Mouse (Mus musculus) retina, postnatal 1 day (tissue): ENCODE results near the gene Rab23.

Source experiments
- DNase-seq: peaks from one replicate; pipeline ENCODE4 v3.0.0-alpha.2; 2012

Gene Rab23

GRCm38 (mm10) chr1:33719733-33720225, at the start of gene Rab23:
Rab23 (plus strand) TSS chr1:33719887.
- peak; percentile 91 for DNase-seq

- DNase-seq: peak; percentile 88
Measured at GRCm38 (mm10) chr1:33670164-33670616, 49.5 kb upstream of the Rab23 start.

GRCm38 (mm10) chr1:33671441-33671840, 48.2 kb upstream of the Rab23 start:
- no peak for DNase-seq

- DNase-seq: no peak
Measured at GRCm38 (mm10) chr1:33672083-33672482, 47.6 kb upstream of the Rab23 start.

- DNase-seq: peak; percentile 65
Measured at GRCm38 (mm10) chr1:33672514-33672913, 47.2 kb upstream of the Rab23 start.

- DNase-seq: no peak
Measured at GRCm38 (mm10) chr1:33673158-33673960, 46.3 kb upstream of the Rab23 start.

- DNase-seq: no peak
Measured at GRCm38 (mm10) chr1:33680435-33680834, 39.3 kb upstream of the Rab23 start.

- DNase-seq: no peak
Measured at GRCm38 (mm10) chr1:33680890-33681289, 38.8 kb upstream of the Rab23 start.

GRCm38 (mm10) chr1:33684459-33684858, 35.2 kb upstream of the Rab23 start:
- peak; percentile 48 for DNase-seq

GRCm38 (mm10) chr1:33688810-33689209, 30.9 kb upstream of the Rab23 start:
- DNase-seq: no peak

GRCm38 (mm10) chr1:33689446-33690086, 30.1 kb upstream of the Rab23 start:
- no peak for DNase-seq

- DNase-seq: no peak
Measured at GRCm38 (mm10) chr1:33690087-33690448, 29.6 kb upstream of the Rab23 start.

- no peak for DNase-seq
Measured at GRCm38 (mm10) chr1:33693893-33694292, 25.8 kb upstream of the Rab23 start.

- DNase-seq: no peak
Measured at GRCm38 (mm10) chr1:33696016-33696415, 23.7 kb upstream of the Rab23 start.

GRCm38 (mm10) chr1:33701244-33701643, 18.4 kb upstream of the Rab23 start:
- no peak for DNase-seq

GRCm38 (mm10) chr1:33709615-33710014, 10.1 kb upstream of the Rab23 start:
- DNase-seq: no peak

GRCm38 (mm10) chr1:33712026-33712425, 7.7 kb upstream of the Rab23 start:
- DNase-seq: no peak

GRCm38 (mm10) chr1:33714796-33715195, 4.9 kb upstream of the Rab23 start:
- peak; percentile 56 for DNase-seq

GRCm38 (mm10) chr1:33717636-33718035, 2.1 kb upstream of the Rab23 start:
- no peak for DNase-seq

- no peak for DNase-seq
Measured at GRCm38 (mm10) chr1:33720231-33720630, 544 bp downstream of the Rab23 start.

GRCm38 (mm10) chr1:33721020-33721419, 1.3 kb downstream of the Rab23 start:
- no peak for DNase-seq

- DNase-seq: no peak
Measured at GRCm38 (mm10) chr1:33724516-33724915, 4.8 kb downstream of the Rab23 start.

GRCm38 (mm10) chr1:33725086-33725485, 5.4 kb downstream of the Rab23 start:
- no peak for DNase-seq

- no peak for DNase-seq
Measured at GRCm38 (mm10) chr1:33733044-33733443, 13.4 kb downstream of the Rab23 start.
